Mouse (Mus musculus) heart, adult 8-10 months (tissue): ENCODE measurements at regions not wholly inside any gene's neighbourhood (a gene's known extent, or its start where the extent isn't known, plus 50 kb on each side); places are given as distances from the start of the nearest gene placed in this dataset.

ENCODE experiments used
- DNase-seq: peaks from one replicate; pipeline ENCODE4 v3.0.0; 2022; ENCODE audit warnings: low spot score

- DNase-seq = peak; percentile 44
Observed at GRCm38 (mm10) chr14:120146908-120147770, 104.9 kb upstream of the Oxgr1 start.

DNA sequence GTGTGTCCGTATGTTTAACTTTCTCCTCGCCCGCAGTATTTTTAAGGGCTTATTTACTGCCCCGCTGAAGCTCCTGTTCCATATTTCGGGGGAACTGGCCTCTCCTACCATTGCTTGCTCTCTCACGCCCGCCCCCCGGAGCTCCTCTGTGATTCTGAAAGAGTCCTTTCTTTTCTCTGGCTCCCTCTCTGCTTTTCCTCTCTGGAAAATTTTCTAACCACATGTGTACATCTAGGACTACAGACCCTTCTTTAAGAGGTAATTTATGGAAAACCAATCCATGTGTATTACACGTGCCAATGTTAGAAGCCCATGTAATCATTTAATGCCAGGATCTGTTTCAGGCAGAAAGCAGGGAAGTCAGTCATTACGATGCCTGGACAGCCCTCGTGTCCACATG, 106.6 kb upstream of the Oxgr1 start:
- no peak for DNase-seq

- DNase-seq = no peak
Observed at GRCm38 (mm10) chr14:120149341-120149741, 107.1 kb upstream of the Oxgr1 start.

DNA sequence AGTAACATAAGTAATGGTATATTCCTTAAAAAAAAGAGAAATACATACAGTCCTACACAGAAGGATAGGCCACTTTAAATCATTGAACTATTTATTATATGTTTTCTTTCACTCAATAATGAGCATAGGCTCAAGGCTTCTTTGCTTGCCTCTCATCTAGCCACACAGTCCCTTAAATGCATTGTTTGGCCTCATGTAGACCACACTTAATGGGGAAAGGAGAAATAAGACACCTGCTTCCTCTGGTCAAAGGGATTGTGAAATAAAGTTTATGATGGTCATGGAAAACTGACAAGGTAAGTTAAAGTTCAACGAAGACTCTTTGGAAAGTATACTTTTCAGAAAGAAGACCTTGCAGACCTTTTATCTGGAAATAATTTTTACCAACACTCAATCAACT, 108.4 kb upstream of the Oxgr1 start:
- DNase-seq = no peak

- DNase-seq = no peak
Observed at GRCm38 (mm10) chr14:120154413-120154812, 112.2 kb upstream of the Oxgr1 start.

DNA sequence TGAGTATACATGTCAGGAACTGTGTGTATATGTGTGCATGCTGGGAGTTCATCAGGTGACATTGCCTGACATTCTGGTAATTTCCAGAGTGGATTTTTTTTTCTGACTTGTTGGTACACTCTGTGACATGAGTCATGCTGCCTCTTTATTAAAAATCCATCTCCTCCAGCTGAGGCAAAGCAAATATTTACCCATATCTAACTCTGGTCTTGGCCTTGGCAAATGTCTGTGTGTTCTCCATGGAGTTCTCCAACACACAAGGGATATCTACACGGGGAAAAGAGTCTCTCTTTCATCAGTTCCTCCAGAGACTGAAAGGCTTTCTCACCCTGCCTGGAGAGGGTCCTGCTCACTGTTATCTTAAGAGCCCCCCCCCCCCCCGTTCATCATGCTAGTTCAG, 111.3 kb upstream of the Mbnl2 start:
- no peak for DNase-seq

DNA sequence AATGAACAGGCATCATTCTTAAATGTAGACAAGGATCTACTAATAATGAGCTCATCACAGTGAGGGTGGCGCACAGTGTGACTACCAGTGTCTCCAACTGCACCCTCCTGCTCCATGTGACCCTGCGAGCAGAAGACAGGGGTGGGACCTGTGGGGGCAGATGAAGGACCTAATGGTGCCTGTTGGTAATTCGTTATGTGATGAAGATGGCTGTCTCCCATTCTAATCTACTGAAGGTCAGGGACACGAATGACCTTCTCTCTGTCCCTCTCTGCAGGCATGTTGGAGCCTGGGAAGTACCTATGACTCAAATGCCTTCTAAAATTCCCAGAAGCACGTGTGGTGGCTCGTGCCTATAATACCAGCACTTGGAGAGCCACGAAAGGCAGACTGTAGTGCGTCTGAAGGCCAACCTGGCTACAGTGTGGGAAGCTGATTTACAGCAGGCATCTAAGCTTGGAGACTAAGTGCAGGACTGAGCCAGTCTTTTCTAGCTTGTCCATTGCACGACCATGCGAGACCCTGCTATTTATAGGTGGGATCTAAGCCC, 109.9 kb upstream of the Mbnl2 start:
- DNase-seq = no peak

DNA sequence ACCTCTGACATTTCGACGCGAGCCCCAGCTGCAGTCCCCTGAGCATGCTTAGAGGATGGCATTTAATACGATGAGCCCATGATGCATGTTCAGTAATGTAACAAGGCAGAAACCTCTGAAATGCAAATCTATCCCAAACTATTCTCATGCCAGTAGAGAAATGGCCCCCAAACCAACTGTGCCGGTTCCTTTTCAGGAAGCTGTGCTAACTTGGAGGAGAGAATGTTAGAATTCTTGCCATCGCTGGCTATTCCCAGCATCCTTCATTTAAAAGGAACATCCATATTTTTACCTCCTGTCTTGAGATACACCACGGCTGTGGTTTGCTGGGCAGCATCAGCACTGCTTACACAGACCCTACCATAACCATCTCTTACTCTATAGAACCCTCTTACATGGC, 104.7 kb upstream of the Mbnl2 start:
- DNase-seq = no peak

- DNase-seq = no peak
Observed at GRCm38 (mm10) chr14:120172058-120172457, 103.4 kb upstream of the Mbnl2 start.

DNA sequence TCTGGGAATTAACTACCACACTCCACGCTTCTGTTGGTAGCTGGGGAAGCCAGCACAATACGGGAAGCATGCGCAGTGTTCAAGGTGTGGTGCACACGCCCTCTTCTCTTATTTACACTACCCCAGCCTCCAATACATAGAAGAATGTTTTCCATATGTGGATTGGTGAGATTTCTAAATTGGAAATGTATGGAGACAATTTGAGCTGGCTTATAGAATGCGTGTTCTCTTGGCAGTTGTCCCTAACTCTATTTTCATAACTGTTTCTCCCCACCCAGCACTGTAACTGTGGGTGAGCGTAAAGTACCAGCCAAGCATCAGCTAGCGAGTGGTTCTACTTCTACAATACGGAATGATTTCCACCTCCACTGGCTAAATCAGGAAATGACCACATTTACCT, 102.6 kb upstream of the Mbnl2 start:
- DNase-seq = no peak

DNA sequence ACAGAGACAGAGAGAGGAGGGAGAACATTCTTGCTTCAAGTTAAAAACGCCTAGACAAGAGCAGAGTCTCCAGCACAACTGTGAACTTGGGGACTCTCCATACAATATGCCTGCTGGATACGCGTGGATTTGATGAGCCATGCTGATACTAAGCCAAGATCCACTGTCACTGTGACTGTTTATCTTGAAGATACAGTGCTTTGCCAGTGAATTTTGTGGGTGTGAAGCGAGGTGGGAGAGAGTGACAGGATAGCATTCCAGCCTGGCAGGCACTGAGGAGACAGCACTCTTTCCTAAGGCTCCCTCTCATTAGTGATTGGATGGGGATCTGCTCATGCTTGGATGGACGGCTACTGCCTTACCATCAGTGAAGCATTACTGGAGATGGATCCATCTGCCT, 100.9 kb upstream of the Mbnl2 start:
- DNase-seq = no peak

- no peak for DNase-seq
Observed at GRCm38 (mm10) chr14:120195218-120195617, 80.3 kb upstream of the Mbnl2 start.

DNA sequence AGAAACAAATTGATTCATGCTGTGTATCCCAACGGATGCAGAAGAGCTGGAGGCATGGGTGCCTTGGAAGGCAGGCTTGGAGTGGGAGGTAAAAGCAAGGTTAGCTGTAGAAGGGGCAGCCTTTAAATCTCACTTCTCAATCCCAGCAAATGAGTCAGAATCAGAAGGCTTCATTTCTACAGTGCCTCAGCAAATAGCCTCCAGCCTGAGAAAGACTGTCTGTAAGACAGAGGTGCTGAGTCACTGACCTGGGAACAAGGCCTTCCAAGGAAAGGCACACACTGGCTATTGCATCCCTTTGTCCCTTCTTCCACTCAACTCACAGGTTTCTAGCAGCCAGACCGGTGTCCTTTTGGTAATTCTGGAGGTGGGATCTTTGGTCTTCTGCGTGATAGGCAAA, 63.7 kb upstream of the Mbnl2 start:
- DNase-seq = no peak

- no peak for DNase-seq
Observed at GRCm38 (mm10) chr14:120212626-120213025, 62.8 kb upstream of the Mbnl2 start.

DNA sequence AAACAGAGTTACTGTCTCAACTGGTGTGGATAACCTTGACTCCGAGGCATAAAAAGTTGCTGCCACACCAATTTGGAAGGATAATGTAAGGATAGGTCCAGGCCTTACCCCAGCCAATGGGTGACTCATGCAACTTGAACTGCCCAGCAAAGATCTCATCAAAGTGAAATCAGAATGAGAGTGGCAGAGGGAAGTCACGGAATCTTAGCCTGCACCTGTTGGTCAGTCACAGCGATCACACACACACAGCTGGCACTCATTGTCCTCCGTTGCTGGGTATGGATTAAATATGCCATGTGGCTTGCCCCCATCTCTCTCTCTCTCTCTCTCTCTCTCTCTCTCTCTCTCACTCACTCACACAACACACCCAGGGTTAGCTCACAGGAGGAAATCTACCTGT, 56.2 kb upstream of the Mbnl2 start:
- no peak for DNase-seq

- DNase-seq = no peak
Observed at GRCm38 (mm10) chr14:120223528-120224201, 51.8 kb upstream of the Mbnl2 start.

DNA sequence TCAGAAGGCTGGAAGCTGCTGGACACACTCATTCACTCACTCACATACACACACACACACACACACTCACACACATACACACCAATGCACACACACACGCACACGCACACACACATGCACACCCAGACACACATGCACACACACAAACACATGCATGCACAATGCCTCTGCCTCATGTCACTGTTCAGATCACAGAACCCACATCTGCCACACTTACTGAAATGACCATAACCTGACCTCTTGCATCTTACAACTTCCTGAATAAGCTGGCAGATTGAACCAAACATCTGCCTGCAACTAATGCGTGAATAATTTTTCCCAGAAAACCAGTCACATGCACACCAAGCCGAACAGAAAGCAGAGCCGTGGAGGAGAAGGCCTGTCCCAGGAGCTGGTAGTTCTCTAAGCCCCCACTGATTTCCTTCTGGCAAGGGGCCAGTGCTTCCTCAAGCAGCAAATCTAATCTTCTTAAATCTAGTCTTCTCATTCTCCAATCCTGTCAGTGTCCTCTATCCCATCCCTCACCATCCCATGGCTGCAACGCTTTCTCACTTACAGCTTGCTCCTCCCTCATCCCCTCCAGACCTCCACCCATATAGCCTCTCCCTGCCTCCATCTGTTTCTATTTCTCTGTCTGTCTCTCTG, 51.1 kb upstream of the Mbnl2 start:
- peak; percentile 7 for DNase-seq

DNA sequence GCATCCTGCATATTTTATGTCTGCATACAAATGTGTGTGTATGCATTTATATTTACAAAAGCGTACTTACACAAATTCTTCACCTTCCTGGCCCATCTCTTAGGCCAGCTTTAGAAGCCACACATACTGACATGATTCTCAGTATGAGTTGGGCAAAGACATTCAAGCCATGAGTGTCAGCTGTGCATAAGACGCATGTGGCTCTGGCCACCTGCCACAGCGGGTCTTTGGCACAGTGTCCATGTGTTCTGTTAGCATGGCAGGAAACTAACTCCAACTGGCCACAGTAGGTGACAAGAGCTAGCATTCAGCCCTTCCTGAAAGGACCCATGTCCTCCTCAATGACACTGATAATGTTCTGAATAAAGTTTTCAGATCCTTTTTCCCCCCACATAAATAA, 49.8 kb upstream of the Mbnl2 start:
- no peak for DNase-seq
